Mouse (Mus musculus): ENCODE results near the gene Sh2d1b1.
"Not testable (repeated sequence)": the region's sequence is repeated elsewhere in the genome, so short reads cannot be mapped to it uniquely, and the experiment has no call there.

Gene Sh2d1b1

DNA sequence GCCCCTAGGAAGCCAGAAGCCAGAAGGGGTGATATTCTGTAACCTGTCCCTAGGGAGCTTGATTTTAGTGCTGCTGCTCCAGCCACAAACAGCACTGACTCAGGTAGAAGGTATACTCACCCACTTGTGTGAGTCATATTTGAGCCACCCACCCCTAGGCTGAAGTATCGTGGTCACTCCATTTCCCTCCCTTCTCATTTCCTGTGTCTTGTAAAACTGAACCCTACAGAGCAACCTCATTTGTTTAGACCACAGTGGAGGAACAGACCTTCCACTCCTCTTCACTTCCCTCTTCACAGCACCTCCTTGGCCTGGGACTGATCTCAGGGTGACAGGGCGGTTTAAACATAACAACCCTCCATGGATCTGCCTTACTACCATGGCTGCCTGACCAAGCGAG, at the start of gene Sh2d1b1:
Gene Sh2d1b1 (plus strand): TSS at position 305 of the 400 bp plus-strand sequence.
- no peak for DNase-seq (ENCODE audit: low read depth, low spot score)

- DNase-seq (ENCODE audit: low read depth, low spot score): not testable (repeated sequence)
Measured at GRCm38 (mm10) chr1:170232688-170233087, 44.4 kb upstream of the Sh2d1b1 start, which contains the start of gene Sh2d1b2. Gene Sh2d1b2, plus strand, starts transcription at chr1:170232749.

GRCm38 (mm10) chr1:170245016-170245415, 32.1 kb upstream of the Sh2d1b1 start:
- no peak for DNase-seq (ENCODE audit: low read depth, low spot score)

GRCm38 (mm10) chr1:170254893-170255559, 22.1 kb upstream of the Sh2d1b1 start:
- DNase-seq (ENCODE audit: low read depth, low spot score): peak; percentile 4

- DNase-seq (ENCODE audit: low read depth, low spot score): peak; percentile 82
Measured at GRCm38 (mm10) chr1:170255560-170255910, 21.6 kb upstream of the Sh2d1b1 start.

GRCm38 (mm10) chr1:170270281-170270680, 6.8 kb upstream of the Sh2d1b1 start:
- DNase-seq (ENCODE audit: low read depth, low spot score): no peak

GRCm38 (mm10) chr1:170270696-170271095, 6.4 kb upstream of the Sh2d1b1 start:
- DNase-seq (ENCODE audit: low read depth, low spot score): no peak

- no peak for DNase-seq (ENCODE audit: low read depth, low spot score)
Measured at GRCm38 (mm10) chr1:170273252-170273651, 3.9 kb upstream of the Sh2d1b1 start.

GRCm38 (mm10) chr1:170282415-170283129, 5.5 kb downstream of the Sh2d1b1 start:
- DNase-seq (ENCODE audit: low read depth, low spot score): no peak

DNA sequence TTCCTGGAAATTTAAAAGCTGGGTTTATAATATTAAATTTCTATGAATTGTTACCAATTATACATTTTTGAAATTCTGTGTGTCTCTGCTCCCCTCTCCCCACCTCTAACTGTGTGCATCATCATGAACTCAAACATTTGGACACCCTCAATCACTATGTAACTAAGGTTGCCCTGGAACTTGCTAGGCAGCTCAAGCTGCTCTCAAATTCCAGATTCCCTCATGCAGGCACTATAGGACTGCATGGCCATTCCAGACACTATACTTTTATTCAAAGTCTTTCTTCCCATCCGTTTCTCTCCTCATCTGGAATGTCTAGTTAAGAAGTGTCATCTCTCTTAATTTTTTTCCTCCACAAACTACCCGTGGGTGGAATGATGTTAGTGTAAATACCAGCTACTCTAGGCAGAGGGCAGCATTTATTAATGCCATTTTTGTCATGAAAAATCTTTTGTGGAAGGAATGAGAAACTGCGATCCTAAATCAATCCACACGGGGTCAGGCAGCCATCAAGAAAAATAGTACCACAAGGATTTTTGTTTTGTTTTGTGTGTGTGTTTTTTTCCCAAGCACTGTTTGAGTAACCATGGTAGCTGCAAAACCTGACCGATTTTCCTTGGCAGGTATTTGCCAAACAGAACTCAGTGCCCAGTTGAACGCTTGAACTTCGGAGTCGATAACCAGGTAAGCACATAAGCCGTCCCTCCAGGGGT, 15.3 kb downstream of the Sh2d1b1 start:
- peak; percentile 56 for DNase-seq (ENCODE audit: low read depth, low spot score)

- no peak for DNase-seq (ENCODE audit: low read depth, low spot score)
Measured at GRCm38 (mm10) chr1:170293257-170293656, 16.1 kb downstream of the Sh2d1b1 start.

- DNase-seq (ENCODE audit: low read depth, low spot score): no peak
Measured at GRCm38 (mm10) chr1:170294786-170295570, 17.9 kb downstream of the Sh2d1b1 start.

DNA sequence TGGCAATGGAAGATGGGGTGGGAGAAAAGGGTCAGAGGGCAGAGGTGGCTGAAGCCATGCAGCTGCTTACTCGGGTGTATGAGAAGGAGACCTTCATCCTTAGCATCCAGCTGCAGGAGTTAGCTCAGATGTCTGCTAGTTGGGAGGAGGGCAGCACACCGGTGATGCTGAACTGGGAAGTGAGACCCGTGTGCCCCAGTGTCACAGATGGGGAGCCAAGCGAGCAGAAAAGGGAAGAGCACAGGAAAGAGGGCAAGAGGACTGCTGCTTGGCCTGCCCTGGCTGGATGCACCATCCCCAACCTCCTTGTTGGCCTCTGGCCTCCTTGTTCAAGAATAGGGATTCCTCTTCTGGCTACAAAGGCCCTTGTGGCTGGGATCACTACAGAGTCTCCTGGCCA, 22.4 kb downstream of the Sh2d1b1 start:
- DNase-seq (ENCODE audit: low read depth, low spot score): no peak

DNA sequence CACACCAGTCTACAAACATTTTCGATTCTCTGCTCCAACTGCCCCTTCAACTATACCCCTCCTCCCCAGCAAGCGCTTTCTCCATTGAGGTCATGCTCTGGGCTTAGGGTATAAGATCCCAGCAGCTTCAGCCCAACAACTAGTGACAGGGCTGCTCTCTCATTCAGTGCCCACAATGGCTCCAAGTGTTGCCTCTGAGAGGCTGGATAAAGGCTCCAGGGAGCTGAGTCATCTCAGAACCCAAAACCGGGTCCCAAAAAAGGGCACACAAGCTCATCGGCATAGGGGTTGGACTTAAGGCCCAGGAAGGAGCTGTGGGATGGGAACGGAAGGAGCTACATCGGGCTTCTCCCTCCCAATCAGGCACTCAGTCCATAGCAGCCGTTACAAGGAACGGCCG, 24.6 kb downstream of the Sh2d1b1 start:
- DNase-seq (ENCODE audit: low read depth, low spot score): no peak

DNA sequence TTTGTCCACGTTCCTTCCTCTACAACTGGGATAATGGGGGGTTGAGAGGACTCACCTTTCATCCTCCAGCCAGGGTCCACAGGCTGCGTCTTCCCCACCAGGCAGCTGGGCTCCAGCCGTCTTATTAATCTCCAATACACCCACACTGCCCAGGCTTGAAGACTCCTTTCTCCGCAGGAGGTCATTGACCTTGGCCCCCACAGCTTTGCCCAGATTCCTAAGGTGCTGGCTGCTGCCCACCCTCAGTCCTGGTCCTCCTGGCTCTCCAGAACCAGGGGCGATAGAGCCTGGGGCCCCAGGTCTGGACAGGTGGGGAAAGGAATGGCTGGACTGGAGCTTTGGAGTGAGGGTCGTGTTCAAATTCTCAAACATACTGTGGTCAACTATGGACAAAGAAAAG, 25.3 kb downstream of the Sh2d1b1 start:
- DNase-seq (ENCODE audit: low read depth, low spot score): no peak

DNA sequence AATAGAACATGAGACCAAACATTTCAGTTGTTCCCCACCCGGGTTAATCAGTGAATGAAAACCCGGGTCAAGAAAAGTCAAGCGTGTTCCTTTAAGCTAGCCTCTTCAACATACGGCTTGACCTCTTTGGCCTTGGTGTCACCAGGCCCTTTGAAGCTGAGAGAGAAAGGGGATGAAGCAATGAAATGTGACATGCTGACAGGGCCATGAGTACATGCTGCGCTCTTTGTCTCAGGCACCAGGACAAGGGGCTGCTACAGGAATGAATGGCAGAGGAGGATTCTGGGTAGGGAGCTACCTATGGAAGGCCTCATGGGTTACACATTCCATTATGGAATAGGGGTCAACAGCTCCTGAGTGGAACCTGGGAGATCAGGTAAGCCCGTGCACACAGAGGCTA, 26.0 kb downstream of the Sh2d1b1 start:
- DNase-seq (ENCODE audit: low read depth, low spot score): no peak

GRCm38 (mm10) chr1:170305002-170305401, 27.9 kb downstream of the Sh2d1b1 start:
- no peak for DNase-seq (ENCODE audit: low read depth, low spot score)

DNA sequence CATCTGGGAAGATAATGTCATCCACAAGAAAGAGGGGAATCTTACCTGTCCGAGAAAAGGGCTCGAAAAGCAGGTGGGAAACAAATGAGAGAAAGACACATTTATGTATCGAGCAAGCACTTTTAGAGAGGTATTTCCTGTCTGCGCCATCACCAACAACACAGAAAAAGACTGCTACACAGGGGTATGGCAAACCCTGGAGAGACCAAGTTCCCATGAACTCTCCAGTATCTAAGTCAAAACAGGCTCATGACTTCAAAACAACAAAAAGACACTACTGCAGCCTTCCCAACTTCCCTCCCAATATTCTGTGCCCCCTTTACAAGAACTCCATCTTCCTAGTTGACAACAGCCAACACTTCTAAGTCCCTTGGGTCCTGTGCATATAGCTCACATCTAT, 29.1 kb downstream of the Sh2d1b1 start, which contains the start of gene Gm7694:
Gene Gm7694 (minus strand): TSS at position 101 of the 400 bp plus-strand sequence.
- DNase-seq (ENCODE audit: low read depth, low spot score): no peak

GRCm38 (mm10) chr1:170308503-170308902, 31.4 kb downstream of the Sh2d1b1 start, which contains the start of gene Spata46:
Gene Spata46, plus strand, starts transcription at chr1:170308803.
- DNase-seq (ENCODE audit: low read depth, low spot score): no peak

GRCm38 (mm10) chr1:170311431-170311830, 34.3 kb downstream of the Sh2d1b1 start:
- no peak for DNase-seq (ENCODE audit: low read depth, low spot score)

DNA sequence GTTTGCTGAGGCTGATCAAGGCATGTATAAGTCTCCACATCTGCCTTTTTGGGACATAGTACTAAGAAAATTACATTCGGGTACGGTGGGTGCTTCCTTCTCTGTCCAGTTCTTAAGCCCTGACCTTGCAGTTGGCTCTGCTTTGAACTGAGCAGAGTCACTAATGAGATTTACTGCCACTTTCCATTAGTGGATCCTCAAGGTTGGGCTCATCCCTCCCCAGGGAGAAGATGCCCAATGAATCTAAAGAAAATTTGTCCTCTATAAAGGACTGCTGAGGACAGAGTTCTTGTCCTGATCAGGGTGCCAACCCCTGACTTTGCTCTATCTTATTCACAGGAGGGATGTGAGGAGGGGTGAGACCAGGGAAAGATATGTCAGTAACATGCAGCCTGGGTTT, 44.9 kb downstream of the Sh2d1b1 start:
- DNase-seq (ENCODE audit: low read depth, low spot score): no peak

GRCm38 (mm10) chr1:170323001-170323400, 45.9 kb downstream of the Sh2d1b1 start:
- no peak for DNase-seq (ENCODE audit: low read depth, low spot score)
